Mouse (Mus musculus) limb, embryonic 13.5 days (tissue): ENCODE results near the gene Nfe2l2. TPM values are rescaled to one million over a fixed set of nuclear protein-coding genes. Genes with fewer than 3 reads are reported as not detected.

ENCODE experiments used
- ATAC-seq: fragments of 200-750 bp; cut with Nextera tagmentation; 2 replicates; pipeline ENCODE4 v1.8.0; 2017; ENCODE audit warnings: low read depth, moderate number of reproducible peaks, moderate TSS enrichment; ENCODE audit not compliant: low FRiP score
- H3K27ac ChIP-seq: fragments of 300-500 bp; sonication (generic); 2 replicates; pipeline ENCODE4 v1.5.1; 2015; ENCODE audit warnings: inconsistent platforms, mild to moderate bottlenecking, moderate library complexity
- H3K27me3 ChIP-seq: fragments of 300-500 bp; sonication (generic); 2 replicates; pipeline ENCODE4 v1.6.1; 2015; ENCODE audit warnings: mild to moderate bottlenecking, inconsistent platforms
- H3K36me3 ChIP-seq: fragments of 300-500 bp; sonication (generic); 2 replicates; pipeline ENCODE4 v1.6.1; 2015; ENCODE audit warnings: inconsistent platforms, mild to moderate bottlenecking, moderate library complexity
- H3K4me1 ChIP-seq: fragments of 300-500 bp; sonication (generic); 2 replicates; pipeline ENCODE4 v1.6.1; 2015; ENCODE audit warnings: inconsistent platforms
- H3K4me2 ChIP-seq: fragments of 300-500 bp; sonication (generic); replicated peaks from 2 replicates; pipeline ENCODE4 v1.6.1; 2015; ENCODE audit warnings: inconsistent platforms, mild to moderate bottlenecking, moderate library complexity
- H3K4me3 ChIP-seq: fragments of 300-500 bp; sonication (generic); 2 replicates; pipeline ENCODE4 v1.5.1; 2015; ENCODE audit warnings: moderate library complexity, mild to moderate bottlenecking, inconsistent platforms
- H3K9ac ChIP-seq: fragments of 300-500 bp; sonication (generic); 2 replicates; pipeline ENCODE4 v1.6.1; 2015; ENCODE audit warnings: mild to moderate bottlenecking, inconsistent platforms
- H3K9me3 ChIP-seq: fragments of 300-500 bp; sonication (generic); 2 replicates; pipeline ENCODE4 v1.6.1; 2016; ENCODE audit warnings: inconsistent platforms
- WGBS: fragments of 180-500 bp; shearing (Covaris S2); methylation state at CpG from one replicate; pipeline ENCODE4 v1.1.7; 2015; 5-methylcytosine and 5-hydroxymethylcytosine counted together
- microRNA-seq: library from miRNA; unstranded; fragments of <30 nt; microRNA quantifications from one replicate; pipeline ENCODE4, GENCODE M21; 2016
- polyA plus RNA-seq: library from polyadenylated mRNA; unstranded; fragments of >200 nt; fragmentation: Nextera tagmentation; extraction: Ambion mirVana; gene quantifications from 2 replicates; pipeline ENCODE4 v1.2.1, GENCODE M21; 2015

Gene Nfe2l2
- polyA plus RNA-seq, 1 experiment from 2014 or later = 34.1 TPM

GRCm38 (mm10) chr2:75633784-75634183 is 70.7 kb downstream of the Nfe2l2 start:
- H3K27me3 ChIP-seq = no peaks in the 10 kb centered on the region
- no peak overlapping the region for H3K9ac ChIP-seq
- peak; percentile 78; the same call in 1 of the 2 replicates for ATAC-seq
- H3K27ac ChIP-seq = no peak overlapping the region; the same call in 1 of the 2 replicates
- WGBS = 43% methylated on average over 5 of the region's 5 CpGs
- no peaks in the 10 kb centered on the region for H3K9me3 ChIP-seq
- no peaks in the 10 kb centered on the region for H3K36me3 ChIP-seq
- peaks cover 16% of the 10 kb centered on the region for H3K4me1 ChIP-seq
- no peak overlapping the region for H3K4me2 ChIP-seq
- no peak overlapping the region for H3K4me3 ChIP-seq

- H3K9me3 ChIP-seq = no peaks in the 10 kb centered on the region
- no peak for ATAC-seq
- H3K4me2 ChIP-seq = no peak overlapping the region
- WGBS = 71% methylated on average over 6 of the region's 6 CpGs
- no peaks in the 10 kb centered on the region for H3K27me3 ChIP-seq
- H3K27ac ChIP-seq = no peak overlapping the region; the same call in 1 of the 2 replicates
- H3K36me3 ChIP-seq = no peaks in the 10 kb centered on the region
- no peak overlapping the region for H3K9ac ChIP-seq
- H3K4me1 ChIP-seq = peaks cover 16% of the 10 kb centered on the region
- no peak overlapping the region for H3K4me3 ChIP-seq
Measured at GRCm38 (mm10) chr2:75633381-75633780, 71.1 kb downstream of the Nfe2l2 start.

GRCm38 (mm10) chr2:75632721-75633181 is 71.7 kb downstream of the Nfe2l2 start:
- H3K27me3 ChIP-seq = no peaks in the 10 kb centered on the region
- H3K9ac ChIP-seq = no peak overlapping the region
- no peaks in the 10 kb centered on the region for H3K36me3 ChIP-seq
- peaks cover 16% of the 10 kb centered on the region for H3K4me1 ChIP-seq
- H3K9me3 ChIP-seq = no peaks in the 10 kb centered on the region
- no peak overlapping the region for H3K27ac ChIP-seq
- no peak overlapping the region for H3K4me2 ChIP-seq
- ATAC-seq = no peak
- 81% methylated on average over 12 of the region's 12 CpGs for WGBS
- no peak overlapping the region for H3K4me3 ChIP-seq

GRCm38 (mm10) chr2:75632043-75632442 is 72.4 kb downstream of the Nfe2l2 start:
- no peak for ATAC-seq
- Histone ChIP-seq H3K4me3 (no peak overlapping the region), H3K27ac (no peak overlapping the region), H3K9me3 (no peaks in the 10 kb centered on the region), H3K4me1 (peaks cover 16% of the 10 kb centered on the region), H3K4me2 (no peak overlapping the region), H3K9ac (no peak overlapping the region), H3K36me3 (no peaks in the 10 kb centered on the region), H3K27me3 (no peaks in the 10 kb centered on the region)
- WGBS = 83% methylated on average over 6 of the region's 6 CpGs

- 55% methylated on average over 6 of the region's 6 CpGs for WGBS
- no peak overlapping the region for H3K4me3 ChIP-seq
- no peak overlapping the region for H3K4me2 ChIP-seq
- no peak overlapping the region for H3K9ac ChIP-seq
- H3K27ac ChIP-seq = no peak overlapping the region
- H3K36me3 ChIP-seq = no peaks in the 10 kb centered on the region
- H3K4me1 ChIP-seq = peaks cover 16% of the 10 kb centered on the region
- ATAC-seq = no peak
- H3K9me3 ChIP-seq = no peaks in the 10 kb centered on the region
- no peaks in the 10 kb centered on the region for H3K27me3 ChIP-seq
Measured at GRCm38 (mm10) chr2:75631421-75631820, 73.0 kb downstream of the Nfe2l2 start.

- 89% methylated on average over 8 of the region's 8 CpGs for WGBS
- no peak for ATAC-seq
Measured at GRCm38 (mm10) chr2:75628487-75628886, 76.0 kb downstream of the Nfe2l2 start.

GRCm38 (mm10) chr2:75626597-75627440 is 77.6 kb downstream of the Nfe2l2 start:
- H3K27me3 ChIP-seq = no peaks in the 10 kb centered on the region
- no peaks in the 10 kb centered on the region for H3K36me3 ChIP-seq
- no peaks in the 10 kb centered on the region for H3K9me3 ChIP-seq
- no peak overlapping the region for H3K4me3 ChIP-seq
- ATAC-seq = no peak
- no peak overlapping the region for H3K9ac ChIP-seq
- no peak overlapping the region for H3K4me2 ChIP-seq
- no peak overlapping the region for H3K27ac ChIP-seq
- H3K4me1 ChIP-seq = no peaks in the 10 kb centered on the region
- WGBS = 67% methylated on average over 6 of the region's 6 CpGs

More at GRCm38 (mm10) chr2:75628487-75628886, 76.0 kb downstream of the Nfe2l2 start:
- peaks cover 8% of the 10 kb centered on the region for H3K4me1 ChIP-seq
- no peak overlapping the region for H3K27ac ChIP-seq
- H3K9me3 ChIP-seq = no peaks in the 10 kb centered on the region
- no peaks in the 10 kb centered on the region for H3K36me3 ChIP-seq
- H3K9ac ChIP-seq = no peak overlapping the region
- no peak overlapping the region for H3K4me2 ChIP-seq
- no peak overlapping the region for H3K4me3 ChIP-seq
- no peaks in the 10 kb centered on the region for H3K27me3 ChIP-seq

Small RNA genes within 50 kb of the gene (microRNA-seq; reads per million reads assigned to microRNA genes)
- gene Gm24574 = not detected

Other genes starting within 250 kb of the Nfe2l2 start
- 344 and 364 TPM in 2 replicates for gene Hnrnpa3, start 45.4 kb downstream of the Nfe2l2 start, polyA plus RNA-seq
- 30.7 and 37.9 TPM in 2 replicates for gene Agps, start 127.5 kb upstream of the Nfe2l2 start, polyA plus RNA-seq
- gene Ttc30b, start 233.9 kb upstream of the Nfe2l2 start, polyA plus RNA-seq = 10.3 TPM in 2 replicates